Mouse (Mus musculus) midbrain, embryonic 14.5 days (tissue): Measurements from ENCODE around the gene Lyrm4. TPM values are rescaled to one million over a fixed set of nuclear protein-coding genes. Genes with fewer than 3 reads are reported as not detected.

Experiments used
- ATAC-seq: fragments of 200-750 bp; cut with Nextera tagmentation; 2 replicates; pipeline ENCODE4 v1.8.0; 2017; ENCODE audit warnings: moderate number of reproducible peaks, moderate library complexity; ENCODE audit not compliant: low FRiP score, low TSS enrichment
- DNase-seq: peaks from one replicate; pipeline ENCODE4 v3.0.0-alpha.2; 2015
- H3K27ac ChIP-seq: fragments of 300-500 bp; sonication (generic); replicated peaks from 2 replicates; pipeline ENCODE4 v1.5.1; 2014; ENCODE audit warnings: mild to moderate bottlenecking, low read depth, low read length, moderate library complexity
- H3K27me3 ChIP-seq: fragments of 300-500 bp; sonication (generic); 2 replicates; pipeline ENCODE4 v1.6.1; 2014; ENCODE audit warnings: low read length, control low read depth, mixed read lengths; ENCODE audit not compliant: control insufficient read depth, insufficient read depth
- H3K36me3 ChIP-seq: fragments of 300-500 bp; sonication (generic); 2 replicates; pipeline ENCODE4 v1.6.1; 2014; ENCODE audit warnings: low read length, control low read depth; ENCODE audit not compliant: control insufficient read depth, insufficient read depth
- H3K4me1 ChIP-seq: fragments of 300-500 bp; sonication (generic); 2 replicates; pipeline ENCODE4 v1.6.1; 2014; ENCODE audit warnings: mild to moderate bottlenecking, antibody characterized with exemption, low read length, control low read depth; ENCODE audit not compliant: control insufficient read depth, insufficient read depth
- H3K4me2 ChIP-seq: fragments of 300-500 bp; sonication (generic); 2 replicates; pipeline ENCODE4 v1.6.1; 2014; ENCODE audit warnings: mild to moderate bottlenecking, low read length, moderate library complexity
- H3K4me3 ChIP-seq: fragments of 300-500 bp; sonication (generic); replicated peaks from 2 replicates; pipeline ENCODE4 v1.5.1; 2014; ENCODE audit warnings: low read depth, low read length
- H3K9ac ChIP-seq: fragments of 300-500 bp; sonication (generic); replicated peaks from 2 replicates; pipeline ENCODE4 v1.6.1; 2014; ENCODE audit warnings: mild to moderate bottlenecking, low read length, moderate library complexity
- H3K9me3 ChIP-seq: fragments of 300-500 bp; sonication (generic); 2 replicates; pipeline ENCODE4 v1.6.1; 2016; ENCODE audit warnings: low read length, control low read depth, mixed read lengths; ENCODE audit not compliant: control insufficient read depth
- WGBS: fragments of 180-500 bp; shearing (Covaris S2); extraction: QIAGEN DNeasy Blood & Tissue Kit; methylation state at CpG from one replicate; pipeline ENCODE4 v1.1.7; 2014; 5-methylcytosine and 5-hydroxymethylcytosine counted together
- polyA plus RNA-seq: library from polyadenylated mRNA; unstranded; fragments of >200 nt; fragmentation: Nextera tagmentation; extraction: Ambion mirVana; gene quantifications from 2 replicates; pipeline ENCODE4 v1.2.1, GENCODE M21; 2014

The Lyrm4 gene
- polyA plus RNA-seq, 1 experiment from 2014 or later, result 40.3 TPM

DNA sequence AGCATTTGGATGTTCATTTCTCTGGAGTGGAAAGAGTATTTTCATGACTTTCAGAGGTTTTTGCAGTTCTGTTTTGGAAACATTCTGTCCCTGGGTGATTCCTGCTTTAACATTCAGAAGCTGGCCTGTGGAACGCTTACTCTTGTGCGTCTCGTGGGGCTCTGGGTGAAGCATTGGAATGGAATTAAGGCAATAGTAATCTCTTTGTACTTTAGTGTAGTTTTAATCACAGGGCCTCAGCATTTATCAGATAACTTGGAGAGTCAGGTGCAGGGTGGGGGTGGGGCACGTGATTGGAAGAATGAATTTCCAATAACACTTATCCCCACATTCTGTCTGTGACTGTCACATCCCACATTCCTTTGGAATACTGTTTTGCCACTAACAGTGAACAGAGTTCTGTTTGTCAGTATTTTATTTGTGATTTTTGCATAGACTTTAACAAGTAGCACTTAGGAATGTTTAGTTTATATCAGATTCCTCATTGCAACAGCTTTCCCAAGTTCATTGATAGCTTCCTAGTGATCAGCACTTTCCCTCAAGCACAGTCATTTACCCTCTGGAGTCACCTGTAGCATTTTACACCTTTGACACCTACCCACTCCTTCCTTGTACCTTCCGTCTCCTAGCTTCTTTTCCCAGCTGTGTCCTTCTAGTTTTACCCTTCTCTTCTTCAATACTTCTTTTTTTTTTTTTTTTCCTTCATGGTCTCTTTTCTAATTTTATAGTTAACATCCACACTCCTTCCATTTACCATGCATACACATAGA lies 23.1 kb upstream of the Lyrm4 start:
- no peak overlapping the region for H3K27ac ChIP-seq
- no peak overlapping the region for H3K4me2 ChIP-seq
- ATAC-seq (no peak), DNase-seq (no peak)
- no peaks in the 10 kb centered on the region for H3K4me1 ChIP-seq
- no peaks in the 10 kb centered on the region for H3K36me3 ChIP-seq
- no peaks in the 10 kb centered on the region for H3K9me3 ChIP-seq
- 68% methylated on average over 5 of the region's 5 CpGs for WGBS
- H3K27me3 ChIP-seq, result no peaks in the 10 kb centered on the region
- H3K9ac ChIP-seq, result no peak overlapping the region
- no peak overlapping the region for H3K4me3 ChIP-seq

DNA sequence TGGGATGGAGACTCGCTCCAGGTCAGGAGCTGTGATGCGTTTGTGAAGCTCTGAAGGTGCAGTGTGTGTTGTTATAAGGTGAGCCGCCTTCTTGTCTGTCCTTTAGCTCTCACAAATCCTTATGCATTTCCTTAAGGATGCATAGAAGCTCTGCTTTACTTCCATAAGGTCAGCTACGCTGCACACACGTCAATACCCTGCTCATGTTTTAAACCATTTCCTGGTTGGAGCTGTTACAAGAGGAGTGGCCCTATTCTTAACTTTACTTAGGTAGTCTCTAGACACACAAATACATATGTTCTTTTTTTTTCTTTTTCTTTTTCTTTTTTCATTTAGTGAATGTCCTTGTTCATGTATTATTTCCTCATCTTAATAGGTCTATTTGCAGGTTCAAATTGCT lies 22.4 kb upstream of the Lyrm4 start:
- H3K9me3 ChIP-seq, result no peaks in the 10 kb centered on the region
- no peak overlapping the region for H3K4me3 ChIP-seq
- no peak for ATAC-seq
- no peaks in the 10 kb centered on the region for H3K36me3 ChIP-seq
- no peaks in the 10 kb centered on the region for H3K4me1 ChIP-seq
- 87% methylated on average over 5 of the region's 5 CpGs for WGBS
- H3K9ac ChIP-seq, result no peak overlapping the region
- H3K27ac ChIP-seq, result no peak overlapping the region
- no peak for DNase-seq
- H3K4me2 ChIP-seq, result no peak overlapping the region
- no peaks in the 10 kb centered on the region for H3K27me3 ChIP-seq

DNA sequence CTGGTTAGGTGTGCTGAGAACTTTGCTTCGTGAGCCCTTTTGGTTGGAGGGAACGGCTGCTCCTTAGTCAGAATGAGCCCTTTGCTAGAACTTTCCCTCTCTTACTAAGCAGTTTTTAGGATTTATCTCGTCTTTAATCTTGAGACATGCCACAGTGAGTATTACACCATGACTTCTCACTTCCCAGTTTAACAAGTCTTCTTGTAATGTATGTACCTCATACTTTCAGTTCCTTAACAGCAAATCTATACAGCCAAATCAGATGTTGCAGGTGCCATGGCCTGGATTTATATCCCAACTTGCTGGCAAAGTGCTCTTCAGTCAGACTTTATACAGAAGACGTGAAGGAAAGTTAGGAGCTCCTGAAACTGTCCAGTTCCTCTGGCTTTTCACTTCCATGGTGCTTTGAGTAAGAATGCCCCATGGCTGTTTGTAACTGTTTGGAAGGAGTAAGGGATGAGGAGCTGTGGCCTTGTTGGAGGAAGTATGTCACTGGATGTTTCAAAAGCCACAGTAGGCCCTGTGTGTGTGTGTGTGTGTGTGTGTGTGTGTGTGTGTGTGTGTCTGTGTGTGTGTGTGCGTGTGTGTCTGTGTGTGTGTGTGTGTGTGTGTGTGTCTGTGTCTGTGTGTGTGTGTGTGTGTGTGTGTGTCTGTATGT lies 14.8 kb upstream of the Lyrm4 start:
- Histone ChIP-seq H3K36me3 (no peaks in the 10 kb centered on the region), H3K27ac (no peak overlapping the region), H3K27me3 (no peaks in the 10 kb centered on the region), H3K4me3 (no peak overlapping the region), H3K9me3 (no peaks in the 10 kb centered on the region), H3K4me1 (no peaks in the 10 kb centered on the region), H3K9ac (no peak overlapping the region), H3K4me2 (no peak overlapping the region)
- DNase-seq, result no peak
- 91% methylated on average over 5 of the region's 5 CpGs for WGBS
- no peak for ATAC-seq

DNA sequence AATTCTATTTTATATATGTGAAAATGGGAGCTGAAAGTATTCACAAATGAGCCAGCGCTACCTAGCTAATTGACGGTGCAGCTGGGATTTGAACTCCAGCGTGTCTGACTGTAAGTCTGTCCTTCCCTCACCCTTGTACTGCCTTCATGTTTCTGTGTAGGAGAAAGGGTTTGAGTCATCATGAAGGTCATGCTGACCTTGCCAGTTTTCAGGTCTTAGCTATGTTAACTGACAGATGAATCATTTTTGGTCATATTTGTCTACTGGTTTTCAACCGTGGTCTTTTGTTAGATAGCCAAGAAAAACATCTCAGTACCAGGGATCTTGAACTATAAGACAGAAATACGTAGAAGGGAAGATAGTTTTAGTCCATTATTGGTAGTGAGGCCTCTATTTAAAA lies 14.1 kb upstream of the Lyrm4 start:
- Histone ChIP-seq H3K4me3 (no peak overlapping the region), H3K9ac (no peak overlapping the region), H3K4me2 (no peak overlapping the region), H3K36me3 (no peaks in the 10 kb centered on the region), H3K27me3 (no peaks in the 10 kb centered on the region), H3K4me1 (no peaks in the 10 kb centered on the region), H3K9me3 (no peaks in the 10 kb centered on the region), H3K27ac (no peak overlapping the region)
- DNase-seq (no peak), ATAC-seq (no peak)
- WGBS, result 94% methylated on average over 5 of the region's 5 CpGs

DNA sequence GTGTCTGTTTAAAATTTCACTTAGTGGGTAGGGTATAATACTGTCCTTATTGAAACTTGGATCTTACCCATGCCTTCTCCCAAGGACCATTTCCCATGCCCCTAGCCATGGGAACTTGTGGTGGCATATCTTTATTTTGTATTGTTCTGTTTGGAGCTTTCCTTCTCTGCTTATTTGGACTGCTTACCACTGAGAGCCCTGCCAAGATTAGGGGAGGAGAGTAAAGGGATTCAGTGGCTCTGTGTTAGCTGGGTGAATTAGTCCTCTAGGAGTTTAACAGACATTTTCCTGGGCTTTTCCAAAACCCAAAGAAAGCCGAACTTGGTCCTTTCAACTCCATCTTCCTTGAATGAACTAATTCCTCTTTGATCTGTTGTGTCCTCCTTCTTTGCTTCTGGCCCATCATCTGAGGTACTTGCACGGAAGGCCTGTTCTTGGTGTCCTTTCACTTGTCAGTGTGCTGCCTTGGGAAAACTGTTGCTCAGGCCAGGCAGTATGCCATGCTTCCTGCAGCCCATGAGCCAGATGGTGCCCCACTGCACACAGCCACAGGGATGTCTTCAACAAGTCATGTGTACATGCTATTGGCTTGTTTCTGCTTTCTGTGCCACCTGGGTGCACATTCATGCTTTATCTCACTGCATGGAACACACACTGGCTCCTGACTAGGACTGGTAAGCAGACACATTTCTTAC lies 12.2 kb upstream of the Lyrm4 start:
- Histone ChIP-seq H3K9ac (no peak overlapping the region), H3K36me3 (no peaks in the 10 kb centered on the region), H3K4me2 (no peak overlapping the region), H3K27me3 (no peaks in the 10 kb centered on the region), H3K4me1 (no peaks in the 10 kb centered on the region), H3K9me3 (no peaks in the 10 kb centered on the region), H3K27ac (no peak overlapping the region), H3K4me3 (no peak overlapping the region)
- no peak for ATAC-seq
- WGBS, result 65% methylated on average over 2 of the region's 2 CpGs
- DNase-seq, result no peak

DNA sequence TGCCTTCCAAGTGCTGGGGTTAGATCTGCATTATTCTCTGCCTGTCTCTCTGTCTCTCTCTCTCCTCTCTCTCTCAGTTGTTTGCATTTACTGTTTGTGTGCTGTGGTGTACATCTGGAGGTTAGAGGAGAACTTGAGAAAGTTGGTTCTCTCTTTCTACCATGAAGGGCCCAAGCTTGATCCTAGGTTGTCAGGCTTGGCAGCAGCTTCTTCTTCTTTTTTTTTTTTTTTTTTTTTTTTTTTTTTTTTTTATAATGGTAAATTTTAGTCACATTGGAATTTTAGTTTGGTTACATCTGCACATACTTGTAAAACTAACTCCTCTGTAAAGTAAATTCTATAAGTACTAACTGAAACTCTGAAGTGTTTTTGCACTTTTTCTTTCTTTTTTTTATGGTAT lies 3.3 kb upstream of the Lyrm4 start:
- H3K4me1 ChIP-seq, result peaks cover 10% of the 10 kb centered on the region
- no peak overlapping the region for H3K27ac ChIP-seq
- no peak for DNase-seq
- no peak overlapping the region for H3K4me2 ChIP-seq
- H3K27me3 ChIP-seq, result no peaks in the 10 kb centered on the region
- H3K9ac ChIP-seq, result no peak overlapping the region
- H3K36me3 ChIP-seq, result no peaks in the 10 kb centered on the region
- H3K4me3 ChIP-seq, result no peak overlapping the region
- no peak for ATAC-seq
- H3K9me3 ChIP-seq, result no peaks in the 10 kb centered on the region

DNA sequence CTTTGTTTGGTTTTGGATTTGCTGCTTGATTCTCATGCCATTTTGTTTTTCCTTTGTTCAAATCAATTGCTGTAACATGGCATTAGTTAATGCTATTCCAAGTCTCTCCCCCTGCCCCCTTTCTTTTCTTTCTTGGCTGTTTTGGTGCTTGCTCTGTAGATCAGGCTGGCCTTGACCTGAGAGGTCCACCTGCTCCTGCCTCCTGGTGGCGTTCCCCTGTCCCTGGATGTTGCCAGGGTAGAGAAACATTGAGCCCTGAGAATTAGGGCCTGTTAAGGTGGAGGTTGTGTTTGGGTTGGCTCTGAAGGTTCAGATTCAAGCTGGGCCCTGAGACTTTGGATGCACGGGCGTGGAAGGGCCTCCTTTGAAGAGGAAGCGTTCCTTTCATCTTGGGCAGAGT lies 2.4 kb upstream of the Lyrm4 start:
- H3K4me3 ChIP-seq, result no peak overlapping the region
- H3K27me3 ChIP-seq, result no peaks in the 10 kb centered on the region
- H3K4me1 ChIP-seq, result peaks cover 10% of the 10 kb centered on the region
- H3K27ac ChIP-seq, result no peak overlapping the region
- WGBS, result 74% methylated on average over 4 of the region's 4 CpGs
- ATAC-seq, result no peak
- H3K36me3 ChIP-seq, result no peaks in the 10 kb centered on the region
- DNase-seq, result no peak
- H3K9ac ChIP-seq, result no peak overlapping the region
- H3K4me2 ChIP-seq, result no peak overlapping the region
- H3K9me3 ChIP-seq, result no peaks in the 10 kb centered on the region

DNA sequence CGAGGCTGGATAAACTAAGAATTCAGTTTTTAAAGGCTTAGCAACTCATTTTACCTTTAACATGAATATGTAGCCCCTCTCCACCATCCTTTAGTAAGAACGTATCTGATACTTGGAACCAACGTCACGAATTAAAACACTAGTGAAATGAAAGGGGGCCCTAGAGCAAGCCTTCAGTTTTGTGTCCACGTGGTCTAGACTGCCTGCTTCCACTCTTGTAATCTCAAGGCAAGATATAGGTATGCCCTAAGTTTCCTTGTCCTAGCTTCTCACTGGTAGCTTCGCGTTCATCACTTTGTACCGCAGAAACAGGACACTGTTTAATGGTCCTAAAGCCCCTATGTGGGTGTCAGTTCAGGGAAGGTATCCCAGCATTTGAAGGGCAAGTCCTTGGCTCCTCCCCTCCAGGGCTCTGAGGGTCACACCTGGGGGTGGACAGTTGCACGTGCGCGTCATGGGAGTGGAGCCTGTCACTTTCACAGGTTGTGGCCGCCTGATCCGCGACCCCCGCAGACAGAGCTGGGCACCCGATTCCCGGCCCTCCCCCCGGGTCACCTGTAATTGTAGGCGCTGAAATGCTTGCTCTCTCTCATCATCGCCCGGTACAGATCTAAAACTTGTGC lies 695 bp downstream of the Lyrm4 start:
- WGBS, result 6% methylated on average over 21 of the region's 21 CpGs
- DNase-seq (peak; percentile 40), ATAC-seq (peak; percentile 19; the same call in 1 of the 2 replicates)
- H3K9ac ChIP-seq, result peak overlapping the region; percentile 70
- no peaks in the 10 kb centered on the region for H3K9me3 ChIP-seq
- H3K36me3 ChIP-seq, result no peaks in the 10 kb centered on the region
- no peaks in the 10 kb centered on the region for H3K27me3 ChIP-seq
- H3K27ac ChIP-seq, result peak overlapping the region; percentile 99; the same call in 1 of the 2 replicates
- peaks cover 10% of the 10 kb centered on the region for H3K4me1 ChIP-seq
- H3K4me2 ChIP-seq, result peak overlapping the region; percentile 90
- peak overlapping the region; percentile 70 for H3K4me3 ChIP-seq
